Mouse (Mus musculus) hindbrain, postnatal 0 days (tissue): ENCODE measurements around the gene C1qb. TPM values are rescaled to one million over a fixed set of nuclear protein-coding genes. Genes with fewer than 3 reads are reported as not detected.

Experiments used
- ATAC-seq: fragments of 200-750 bp; cut with Nextera tagmentation; 2 replicates; pipeline ENCODE4 v1.8.0; 2017; ENCODE audit warnings: mild to moderate bottlenecking, moderate TSS enrichment, moderate library complexity
- DNase-seq: peaks from one replicate; pipeline ENCODE4 v3.0.0-alpha.2; 2015; ENCODE audit warnings: low spot score
- H3K27ac ChIP-seq: fragments of 300-500 bp; sonication (generic); 2 replicates; pipeline ENCODE4 v1.5.1; 2014; ENCODE audit warnings: mild to moderate bottlenecking
- H3K27me3 ChIP-seq: fragments of 300-500 bp; sonication (generic); 2 replicates; pipeline ENCODE4 v1.6.1; 2014; ENCODE audit warnings: low read length, mixed read lengths; ENCODE audit not compliant: insufficient read depth
- H3K36me3 ChIP-seq: fragments of 300-500 bp; sonication (generic); 2 replicates; pipeline ENCODE4 v1.6.1; 2014; ENCODE audit warnings: low read length, mixed read lengths; ENCODE audit not compliant: insufficient read depth
- H3K4me1 ChIP-seq: fragments of 300-500 bp; sonication (generic); 2 replicates; pipeline ENCODE4 v1.6.1; 2014; ENCODE audit warnings: antibody characterized with exemption, low read length, mixed read lengths; ENCODE audit not compliant: insufficient read depth
- H3K4me2 ChIP-seq: fragments of 300-500 bp; sonication (generic); 2 replicates; pipeline ENCODE4 v1.6.1; 2014; ENCODE audit warnings: low read depth, mild to moderate bottlenecking, low read length, moderate library complexity, mixed read lengths
- H3K4me3 ChIP-seq: fragments of 300-500 bp; sonication (generic); 2 replicates; pipeline ENCODE4 v1.5.1; 2014; ENCODE audit warnings: low read length
- H3K9ac ChIP-seq: fragments of 300-500 bp; sonication (generic); replicated peaks from 2 replicates; pipeline ENCODE4 v1.6.1; 2014; ENCODE audit warnings: mild to moderate bottlenecking, low read length, moderate library complexity, mixed read lengths
- H3K9me3 ChIP-seq: fragments of 300-500 bp; sonication (generic); 2 replicates; pipeline ENCODE4 v1.6.1; 2016; ENCODE audit warnings: low read length, mixed read lengths
- CTCF ChIP-seq: IDR thresholded peaks from 2 replicates; pipeline ENCODE4 v1.5.1; 2016; ENCODE audit warnings: antibody characterized with exemption, control low read depth, low read depth
- WGBS: fragments of 180-500 bp; shearing (Covaris S2); extraction: QIAGEN DNeasy Blood & Tissue Kit; methylation state at CpG from one replicate; pipeline ENCODE4 v1.1.7; 2014; 5-methylcytosine and 5-hydroxymethylcytosine counted together
- polyA plus RNA-seq: library from polyadenylated mRNA; unstranded; fragments of >200 nt; fragmentation: Nextera tagmentation; extraction: Ambion mirVana; gene quantifications from 2 replicates; pipeline ENCODE4 v1.2.1, GENCODE M21; 2015
- total RNA-seq: library from RNA; depleted of rRNA; stranded (reverse); fragments of >200 nt; gene quantifications from 2 replicates; pipeline ENCODE4 v1.2.3, GENCODE M21; 2014; rRNA removed

Gene C1qb
- total RNA-seq: 65.5 and 72.0 TPM in 2 replicates
- 75.8 and 79.7 TPM in 2 replicates for polyA plus RNA-seq

GRCm38 (mm10) chr4:136886101-136886500 lies at the start of gene C1qb:
C1qb (minus strand) TSS chr4:136886187.
- no peaks in the 10 kb centered on the region for H3K4me1 ChIP-seq
- no peak for TF ChIP-seq CTCF
- H3K27ac ChIP-seq: no peak within 1 kb of the TSS
- no peak within 1 kb of the TSS for H3K4me3 ChIP-seq
- DNase-seq: no peak
- no peaks in the 10 kb centered on the region for H3K36me3 ChIP-seq
- no peak for ATAC-seq
- no peaks in the 10 kb centered on the region for H3K27me3 ChIP-seq
- WGBS: 68% methylated on average over 7 of the region's 7 CpGs
- no peak within 1 kb of the TSS for H3K9ac ChIP-seq
- no peak within 1 kb of the TSS for H3K4me2 ChIP-seq
- no peaks in the 10 kb centered on the region for H3K9me3 ChIP-seq

- DNase-seq: no peak
- Histone ChIP-seq H3K27me3 (no peaks in the 10 kb centered on the region), H3K4me3 (no peak overlapping the region), H3K4me2 (no peak overlapping the region), H3K27ac (no peak overlapping the region), H3K4me1 (no peaks in the 10 kb centered on the region), H3K36me3 (0 out of 2 replicates have a peak, but pooled peaks cover 3% of the 10 kb centered on the region), H3K9me3 (no peaks in the 10 kb centered on the region), H3K9ac (no peak overlapping the region)
- no peak for TF ChIP-seq CTCF
- WGBS: 43% methylated on average over 18 of the region's 18 CpGs
- no peak for ATAC-seq
These were observed 49.0 kb upstream of the C1qb start for GRCm38 (mm10) chr4:136934746-136935613.

GRCm38 (mm10) chr4:136930474-136930873 lies 44.5 kb upstream of the C1qb start:
- no peak for ATAC-seq
- H3K27ac ChIP-seq: no peak overlapping the region
- no peak for DNase-seq
- no peak overlapping the region for H3K4me3 ChIP-seq
- H3K27me3 ChIP-seq: no peaks in the 10 kb centered on the region
- 0 out of 2 replicates have a peak, but pooled peaks cover 3% of the 10 kb centered on the region for H3K36me3 ChIP-seq
- TF ChIP-seq CTCF: no peak
- no peak overlapping the region for H3K9ac ChIP-seq
- no peak overlapping the region for H3K4me2 ChIP-seq
- H3K9me3 ChIP-seq: no peaks in the 10 kb centered on the region
- H3K4me1 ChIP-seq: 0 out of 2 replicates have a peak, but pooled peaks cover 5% of the 10 kb centered on the region
- WGBS: 83% methylated on average over 8 of the region's 8 CpGs

GRCm38 (mm10) chr4:136928928-136929327 lies 42.9 kb upstream of the C1qb start:
- ATAC-seq (no peak), DNase-seq (peak; percentile 71)
- H3K9ac ChIP-seq: no peak overlapping the region
- H3K27ac ChIP-seq: no peak overlapping the region
- no peak overlapping the region for H3K4me2 ChIP-seq
- no peaks in the 10 kb centered on the region for H3K9me3 ChIP-seq
- H3K4me1 ChIP-seq: 0 out of 2 replicates have a peak, but pooled peaks cover 5% of the 10 kb centered on the region
- WGBS: 6% methylated on average over 5 of the region's 5 CpGs
- H3K36me3 ChIP-seq: 0 out of 2 replicates have a peak, but pooled peaks cover 3% of the 10 kb centered on the region
- H3K4me3 ChIP-seq: no peak overlapping the region
- no peaks in the 10 kb centered on the region; the same call in 1 of the 2 replicates for H3K27me3 ChIP-seq
- peak; percentile 76 for TF ChIP-seq CTCF

GRCm38 (mm10) chr4:136925804-136926203 lies 39.8 kb upstream of the C1qb start:
- Histone ChIP-seq H3K36me3 (no peaks in the 10 kb centered on the region), H3K27ac (no peak overlapping the region; the same call in 1 of the 2 replicates), H3K9me3 (no peaks in the 10 kb centered on the region), H3K27me3 (no peaks in the 10 kb centered on the region; the same call in 1 of the 2 replicates), H3K4me2 (no peak overlapping the region), H3K4me1 (0 out of 2 replicates have a peak, but pooled peaks cover 5% of the 10 kb centered on the region), H3K9ac (no peak overlapping the region), H3K4me3 (no peak overlapping the region)
- TF ChIP-seq CTCF: no peak
- ATAC-seq (no peak), DNase-seq (peak; percentile 56)
- 7% methylated on average over 15 of the region's 15 CpGs for WGBS

- no peaks in the 10 kb centered on the region; the same call in 1 of the 2 replicates for H3K27me3 ChIP-seq
- no peak for TF ChIP-seq CTCF
- WGBS: 20% methylated on average over 6 of the region's 6 CpGs
- no peaks in the 10 kb centered on the region for H3K9me3 ChIP-seq
- no peak for ATAC-seq
- H3K4me2 ChIP-seq: no peak overlapping the region
- H3K27ac ChIP-seq: no peak overlapping the region
- no peaks in the 10 kb centered on the region for H3K36me3 ChIP-seq
- H3K4me3 ChIP-seq: no peak overlapping the region
- H3K4me1 ChIP-seq: 0 out of 2 replicates have a peak, but pooled peaks cover 5% of the 10 kb centered on the region
- no peak overlapping the region for H3K9ac ChIP-seq
- peak; percentile 59 for DNase-seq
These were observed 38.5 kb upstream of the C1qb start for GRCm38 (mm10) chr4:136924529-136924928.
